Mouse (Mus musculus) MEL (cell line): ENCODE measurements around the gene Ddx17.

ENCODE experiments used
- CTCF ChIP-seq, 3 experiments: IDR thresholded peaks in 2 of 3; conservative IDR thresholded peaks in 1 of 3; 2 replicates each; pipeline ENCODE4 v1.5.1; 2011 to 2012; ENCODE audit warnings: low read length in 3 of 3, low read depth in 2 of 3, mild to moderate bottlenecking in 2 of 3, improper control_type of control experiment in 1 of 3, inconsistent platforms in 1 of 3, mixed read lengths in 1 of 3, moderate library complexity in 1 of 3; ENCODE audit not compliant: control insufficient read depth in 1 of 3, insufficient read depth in 1 of 3, poor library complexity in 1 of 3, severe bottlenecking in 1 of 3
- KAT2A ChIP-seq: conservative IDR thresholded peaks from 2 replicates; pipeline ENCODE4 v1.6.1; 2012; ENCODE audit warnings: low read depth, low read length, improper control_type of control experiment, inconsistent platforms
- POLR2A ChIP-seq, 2 experiments: IDR thresholded peaks; 2 replicates each; pipeline ENCODE4 v1.6.1; 2011 to 2012; ENCODE audit warnings: low read length in 2 of 2, mild to moderate bottlenecking in 2 of 2, control low read depth in 1 of 2, improper control_type of control experiment in 1 of 2, low read depth in 1 of 2, moderate library complexity in 1 of 2; ENCODE audit not compliant: control insufficient read depth in 1 of 2, insufficient read depth in 1 of 2, poor library complexity in 1 of 2

DNA sequence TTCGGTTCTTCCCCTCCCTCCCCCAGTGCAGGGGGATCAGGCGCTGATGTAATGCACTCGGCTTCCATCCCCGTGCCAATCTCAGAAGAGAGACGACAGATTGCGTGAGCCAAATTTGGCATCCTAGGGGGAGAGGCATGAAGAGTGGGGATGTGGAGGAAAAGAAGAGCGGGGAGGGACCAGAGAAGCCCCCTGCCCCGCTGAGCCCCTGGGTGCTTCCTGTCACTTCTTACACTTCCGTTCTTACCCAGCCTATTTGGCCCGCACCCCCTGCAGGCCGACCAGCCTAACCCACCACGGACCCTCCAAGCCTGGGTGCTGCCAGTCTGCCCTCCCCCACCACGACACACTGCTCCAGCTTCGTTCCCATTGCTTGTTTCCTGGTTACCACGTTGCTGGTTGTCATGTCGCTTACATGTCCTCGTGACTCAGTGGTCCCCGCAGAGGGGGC, 43.6 kb downstream of the Ddx17 start:
- TF ChIP-seq CTCF (IDR thresholded peaks at IDR 0.05 in 2 of 3, conservative IDR thresholded peaks at IDR 0.05 in 1 of 3; ENCODE audit: control insufficient read depth in 1 of 3, insufficient read depth in 1 of 3, low read depth in 2 of 3, low read length in 3 of 3, poor library complexity in 1 of 3, severe bottlenecking in 1 of 3) (no peak), KAT2A (no peak), POLR2A (IDR thresholded peaks at IDR 0.05; ENCODE audit: control insufficient read depth in 1 of 2, insufficient read depth in 1 of 2, low read depth in 1 of 2, low read length in 2 of 2, poor library complexity in 1 of 2) (no peak)
